8 mouse cellular contexts compared by ENCODE assay signal in genomic region chr1:179545768-179546550, GRCm38 (mm10). TPM values are rescaled to one million over a fixed set of nuclear protein-coding genes. Genes with fewer than 3 reads are reported as not detected.
DNase-seq lines count a peak whose midpoint lies in the region; ATAC-seq and TF ChIP-seq lines count a peak whose summit lies in the region.
"Not testable (repeated sequence)": the region's sequence is repeated elsewhere in the genome, so short reads cannot be mapped to it uniquely, and the experiment has no call there.

Gene Tfb2m (minus strand): TSS chr1:179546267.
Gene Cnst (plus strand): TSS chr1:179546370.

- H3K4me1 ChIP-seq in heart, embryonic 11.5 days (ENCODE audit: control insufficient read depth, insufficient read depth, low read length) = peaks cover 12% of the 10 kb centered on the region
- H3K4me1 ChIP-seq in kidney, embryonic 16.5 days (ENCODE audit: insufficient read depth, low read length) = peaks cover 22% of the 10 kb centered on the region
- H3K4me1 ChIP-seq in liver, adult 2 months (ENCODE audit: control insufficient read depth, insufficient read depth, low read length) = peaks cover 10% of the 10 kb centered on the region

- peak; percentile 96 for ATAC-seq in erythroblast, adult 5-6 weeks (replicated peaks; ENCODE audit: low FRiP score, poor library complexity, severe bottlenecking)
- ATAC-seq in heart, embryonic 11.5 days (replicated peaks; ENCODE audit: insufficient number of reproducible peaks, low FRiP score, low TSS enrichment) = peak; percentile 99
- peak; percentile 100 for ATAC-seq in kidney, embryonic 16.5 days (ENCODE audit: low FRiP score, low TSS enrichment)

- H3K27me3 ChIP-seq in heart, embryonic 11.5 days (ENCODE audit: control insufficient read depth, insufficient read depth, low read length); kidney, embryonic 16.5 days (ENCODE audit: insufficient read depth, low read length); liver, adult 2 months (ENCODE audit: control insufficient read depth, insufficient read depth, low read length); myocyte (ENCODE audit: control insufficient read depth, insufficient read depth, insufficient read length); splenic B cell, adult 2 months (ENCODE audit: control insufficient read depth, insufficient read depth, low read length, poor library complexity, severe bottlenecking): not testable (repeated sequence)

- H3K4me3 ChIP-seq in heart, embryonic 11.5 days (ENCODE audit: low read depth, low read length) = peak within 1 kb of the TSS; percentile 75
- peak within 1 kb of the TSS; percentile 87 for H3K4me3 ChIP-seq in kidney, embryonic 16.5 days (ENCODE audit: low read length)
- peak within 1 kb of the TSS; percentile 80 for H3K4me3 ChIP-seq in liver, adult 2 months (ENCODE audit: insufficient read depth, low read depth, low read length)
- H3K4me3 ChIP-seq in myocyte = peak within 1 kb of the TSS; percentile 60

- H3K9me3 ChIP-seq in heart, embryonic 11.5 days (replicated peaks; ENCODE audit: control insufficient read depth, low read length); kidney, embryonic 16.5 days (ENCODE audit: low read length): not testable (repeated sequence)

- TF ChIP-seq POLR2A in liver, adult 2 months (IDR thresholded peaks at IDR 0.05; ENCODE audit: extremely low read depth, insufficient read depth, low read length) = peak; percentile 67; the same call in 1 of the 2 replicates
- TF ChIP-seq POLR2A in myocyte (IDR thresholded peaks at IDR 0.05; ENCODE audit: insufficient read length, low read depth) = peak; percentile 49

- peaks cover 13% of the 10 kb centered on the region; the same call in 1 of the 2 replicates for H3K79me2 ChIP-seq in liver, adult 2 months (ENCODE audit: control insufficient read depth, insufficient read depth, low read length)
- peaks cover 45% of the 10 kb centered on the region for H3K79me2 ChIP-seq in myocyte (ENCODE audit: control insufficient read depth, insufficient read depth)

- under 1% methylated on average over 69 of the region's 69 CpGs for WGBS in heart, embryonic 11.5 days (ENCODE audit: insufficient replicate concordance)
- under 1% methylated on average over 69 of the region's 69 CpGs for WGBS in kidney, embryonic 16.5 days
- WGBS in liver, adult 2 months = under 1% methylated on average over 69 of the region's 69 CpGs

- H3K36me3 ChIP-seq in heart, embryonic 11.5 days (ENCODE audit: control insufficient read depth, insufficient read depth, low read length); kidney, embryonic 16.5 days (ENCODE audit: insufficient read depth, low read length); liver, adult 2 months (ENCODE audit: control insufficient read depth, insufficient read depth, low read length); myocyte (ENCODE audit: control insufficient read depth, insufficient read depth); splenic B cell, adult 2 months (ENCODE audit: control insufficient read depth, insufficient read depth, low read length, poor library complexity, severe bottlenecking): not testable (repeated sequence)

- DNase-seq in B cell, adult 2 months = peak; percentile 98
- peak; percentile 100 for DNase-seq in brain, adult 2 months (ENCODE audit: low read depth, low spot score)
- peak; percentile 97 for DNase-seq in liver, adult 2 months (ENCODE audit: extremely low read depth, low read depth, low spot score)
- DNase-seq in splenic B cell, adult 2 months (ENCODE audit: low read depth, low spot score) = peak; percentile 99

- not testable (repeated sequence) for TF ChIP-seq CTCF in liver, adult 2 months (IDR thresholded peaks at IDR 0.05; ENCODE audit: low read depth, low read length)

- H3K27ac ChIP-seq in heart, embryonic 11.5 days (ENCODE audit: low read depth, low read length) = peak within 1 kb of the TSS; percentile 89
- peak within 1 kb of the TSS; percentile 91 for H3K27ac ChIP-seq in kidney, embryonic 16.5 days (ENCODE audit: low read length)
- H3K27ac ChIP-seq in liver, adult 2 months (replicated peaks; ENCODE audit: insufficient read depth, low read depth, low read length) = peak within 1 kb of the TSS; percentile 84

- H3K9ac ChIP-seq in heart, embryonic 11.5 days (ENCODE audit: low read depth, low read length) = peak within 1 kb of the TSS; percentile 75
- peak within 1 kb of the TSS; percentile 86 for H3K9ac ChIP-seq in kidney, embryonic 16.5 days (replicated peaks; ENCODE audit: low read length)
- peak within 1 kb of the TSS; percentile 91 for H3K9ac ChIP-seq in liver, adult 2 months (ENCODE audit: low read depth, low read length)

- H3K4me2 ChIP-seq in heart, embryonic 11.5 days = peak within 1 kb of the TSS; percentile 84
- H3K4me2 ChIP-seq in kidney, embryonic 16.5 days (replicated peaks; ENCODE audit: low read depth, low read length) = peak within 1 kb of the TSS; percentile 79
- peak within 1 kb of the TSS; percentile 98 for H3K4me2 ChIP-seq in myocyte (ENCODE audit: low read depth)

- peak within 1 kb of the TSS; percentile 30 for H3ac ChIP-seq in myocyte (ENCODE audit: control insufficient read depth, insufficient read length)

TF ChIP-seq in myocyte, 11 proteins besides CTCF, POLR2A, EP300 and RAD21:
- TF ChIP-seq POLR2AphosphoS2 (IDR thresholded peaks at IDR 0.05; ENCODE audit: insufficient read length, low read depth) (peak; percentile 5), MYOG (IDR thresholded peaks at IDR 0.05; ENCODE audit: control insufficient read depth in 1 of 3, insufficient read depth in 1 of 3, insufficient read length in 2 of 3, low read depth in 2 of 3) (peak in 1 of 3 experiments; percentile 5)

RNA-seq across cellular contexts. Expression of gene Tfb2m, which starts in this region (rescaled TPM):
- 7.1 and 13.6 TPM in 2 replicates for total RNA-seq in erythroblast, adult 5-6 weeks (2015; ENCODE audit: low replicate concordance)
- 11.7 and 15.6 TPM in 2 replicates for total RNA-seq in erythroblast, adult 5-6 weeks (2017; ENCODE audit: low replicate concordance)
- 20.7 and 30.6 TPM in 2 replicates for polyA plus RNA-seq in heart, embryonic 11.5 days (2014; fragmentation: Nextera tagmentation; extraction: Ambion mirVana)
- polyA plus RNA-seq in kidney, embryonic 16.5 days (2015; fragmentation: Nextera tagmentation; extraction: Ambion mirVana) = 27.1 and 38.0 TPM in 2 replicates
- total RNA-seq in liver, adult 2 months (2014; rRNA removed) = 21.7 and 22.2 TPM in 2 replicates
- 8.2 and 9.2 TPM in 2 replicates for polyA plus RNA-seq in liver, adult 2 months (2012; rRNA removed)
- polyA plus RNA-seq in myocyte (2012; fragmentation: generic; extraction: Trizol) = 14.2 TPM

RNA-seq across cellular contexts. Expression of gene Cnst, which starts in this region (rescaled TPM):
- 6.9 and 11.7 TPM in 2 replicates for total RNA-seq in erythroblast, adult 5-6 weeks (2015; ENCODE audit: low replicate concordance)
- 18.7 and 20.4 TPM in 2 replicates for total RNA-seq in erythroblast, adult 5-6 weeks (2017; ENCODE audit: low replicate concordance)
- 13.2 and 17.1 TPM in 2 replicates for polyA plus RNA-seq in heart, embryonic 11.5 days (2014; fragmentation: Nextera tagmentation; extraction: Ambion mirVana)
- 16.3 and 16.5 TPM in 2 replicates for polyA plus RNA-seq in kidney, embryonic 16.5 days (2015; fragmentation: Nextera tagmentation; extraction: Ambion mirVana)
- total RNA-seq in liver, adult 2 months (2014; rRNA removed) = 14.9 and 15.3 TPM in 2 replicates
- polyA plus RNA-seq in liver, adult 2 months (2012; rRNA removed) = 3.9 and 4.6 TPM in 2 replicates
- polyA plus RNA-seq in myocyte (2012; fragmentation: generic; extraction: Trizol) = 14.0 TPM

Comparison
In these comparisons a context has a peak if more than half of its experiments do, and no peak if none do; other contexts are left out.
1. Peak in every context shown above with its lines: DNase-seq, ATAC-seq, H3K4me3 ChIP-seq and H3K27ac ChIP-seq.